Mouse (Mus musculus): Measurements from ENCODE around the gene P2rx4.

GRCm38 (mm10) chr5:122716793-122717192 is 9.4 kb downstream of the P2rx4 start:
- TF ChIP-seq CTCF (IDR thresholded peaks at IDR 0.05; ENCODE audit: insufficient read depth, low read depth, low read length) (no peak), POLR2A (IDR thresholded peaks at IDR 0.05; ENCODE audit: insufficient read depth, low read depth, low read length) (no peak)

Measured in olfactory bulb, adult 2 months (tissue).